Mouse (Mus musculus) T-cell, adult 66 days (primary cell): ENCODE results near the gene Fhdc1. TPM values are rescaled to one million over a fixed set of nuclear protein-coding genes. Genes with fewer than 3 reads are reported as not detected.

Experiments used
- total RNA-seq, 2 experiments: library from RNA; stranded (reverse); gene quantifications; 3 replicates in 1 of 2; 4 replicates in 1 of 2; pipeline ENCODE4 v1.2.4; 2023

The Fhdc1 gene
- 1 to 10 TPM in 1 of 2 experiments, under 1 TPM in 1; 0.93 to 1.9 TPM for total RNA-seq

GRCm38 (mm10) chr3:84480006-84480897, at the start of gene Fhdc1:
Fhdc1 (minus strand) TSS chr3:84480429.

Other genes with a start within 250 kb of the Fhdc1 start
- gene Trim2, start 173.6 kb downstream of the Fhdc1 start, total RNA-seq: 1 to 10 TPM; 3.5 to 3.7 TPM
- 10 to 100 TPM; 33.4 to 39.0 TPM for gene Arfip1, start 102.2 kb upstream of the Fhdc1 start, total RNA-seq
- not detected for gene Tigd4, start 113.1 kb upstream of the Fhdc1 start, total RNA-seq
- gene Tmem154, start 185.8 kb upstream of the Fhdc1 start, total RNA-seq: 10 to 100 TPM; 44.2 to 44.3 TPM